Mouse (Mus musculus) stomach, postnatal 0 days (tissue): ENCODE data around the gene Phpt1.

Experiments
- CTCF ChIP-seq: IDR thresholded peaks from 2 replicates; pipeline ENCODE4 v1.5.1; 2016; ENCODE audit warnings: antibody characterized with exemption, low read depth, mild to moderate bottlenecking, moderate library complexity
- EP300 ChIP-seq: optimal IDR thresholded peaks from 2 replicates; pipeline ENCODE3; 2016; ENCODE audit warnings: antibody characterized with exemption

GRCm38 (mm10) chr2:25549021-25549991 is 25.7 kb downstream of the Phpt1 start:
- TF ChIP-seq EP300 (no peak), CTCF (no peak)
